Mouse (Mus musculus) heart, postnatal 4 days (tissue): ENCODE data around the gene Tbx20. TPM values are rescaled to one million over a fixed set of nuclear protein-coding genes. Genes with fewer than 3 reads are reported as not detected.

ENCODE experiments used
- DNase-seq: peaks from one replicate; pipeline ENCODE4 v3.0.0; 2021
- total RNA-seq, 2 experiments: library from RNA; stranded (reverse); gene quantifications; 2 replicates each; pipeline ENCODE4 v1.2.3; 2021

Tbx20 gene
- total RNA-seq, 2 experiments from 2014 or later: 341 to 376 TPM

DNA sequence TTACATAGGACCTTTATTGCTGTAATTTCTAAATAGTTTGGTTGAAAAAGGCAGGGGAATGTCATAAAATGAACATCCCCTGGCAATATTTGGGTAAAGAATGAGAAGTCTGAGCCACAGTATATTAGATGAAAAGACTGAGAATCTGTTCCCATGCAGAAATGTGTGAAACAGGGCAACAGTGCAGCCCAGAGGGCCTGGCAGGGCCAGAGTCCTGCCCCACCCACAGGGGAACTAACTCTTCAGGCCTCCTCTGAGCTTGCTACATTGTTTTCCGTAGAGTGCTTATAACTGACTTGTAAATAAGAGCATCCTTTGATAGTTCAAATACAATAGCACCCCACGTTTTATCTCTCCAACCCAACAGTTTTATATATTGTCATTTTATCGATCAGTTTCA lies 7.0 kb downstream of the Tbx20 start:
- no peak for DNase-seq

DNA sequence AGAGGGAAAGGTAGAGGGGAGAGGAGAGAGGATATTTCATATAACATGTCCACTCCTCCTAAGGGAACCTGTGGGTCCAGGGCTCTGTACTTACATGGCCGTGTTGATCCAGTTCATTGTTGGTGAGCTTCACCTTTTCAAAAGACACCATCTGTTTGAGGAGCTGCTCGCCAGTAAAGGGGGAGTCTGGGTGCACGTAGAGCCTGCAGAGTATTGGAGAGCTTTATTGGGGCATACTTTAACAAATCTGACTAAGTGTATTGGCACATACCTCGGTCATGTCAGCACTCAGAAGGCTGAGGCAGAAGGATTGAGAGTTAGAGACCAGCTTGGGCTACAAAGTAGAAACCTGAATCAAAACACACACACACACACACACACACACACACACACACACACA lies 8.5 kb downstream of the Tbx20 start:
- DNase-seq: no peak

DNA sequence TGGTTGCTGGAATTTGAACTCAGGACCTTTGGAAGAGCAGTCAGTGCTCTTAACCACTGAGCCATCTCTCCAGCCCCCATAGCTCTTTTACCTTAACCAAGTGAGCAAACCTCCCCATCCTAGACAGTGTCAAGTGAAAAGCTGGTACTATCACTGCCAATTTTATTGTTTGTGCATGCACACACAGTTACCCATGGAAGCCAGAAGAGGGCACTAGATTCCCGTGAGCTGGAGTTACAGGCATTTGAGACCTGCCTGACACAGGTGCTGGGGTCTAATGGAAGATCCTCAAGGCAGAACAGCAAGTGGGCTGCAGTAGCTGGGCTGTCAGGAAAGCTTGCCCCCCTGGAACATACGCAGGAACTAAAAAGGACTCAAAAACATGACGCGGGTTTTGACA lies 13.6 kb downstream of the Tbx20 start:
- no peak for DNase-seq

DNA sequence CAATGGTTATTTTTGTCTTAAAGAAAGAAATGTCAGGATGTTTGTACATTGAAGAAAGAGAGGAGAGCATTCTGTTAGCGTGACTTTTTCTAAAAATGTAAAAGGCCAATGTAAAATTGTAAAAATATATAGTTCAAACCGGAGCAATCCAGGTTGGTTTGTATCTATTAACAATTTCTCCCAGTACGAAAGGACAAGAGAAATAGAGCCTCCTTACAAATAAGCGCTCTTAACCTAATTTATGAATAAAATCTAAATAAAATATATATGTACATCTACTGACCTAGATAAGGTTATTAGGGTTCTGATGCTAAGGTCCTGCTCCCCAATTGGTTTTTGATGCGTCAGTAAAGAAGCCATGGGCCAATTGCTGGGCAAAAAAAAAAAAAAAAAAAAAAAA lies 29.1 kb downstream of the Tbx20 start:
- no peak for DNase-seq

DNA sequence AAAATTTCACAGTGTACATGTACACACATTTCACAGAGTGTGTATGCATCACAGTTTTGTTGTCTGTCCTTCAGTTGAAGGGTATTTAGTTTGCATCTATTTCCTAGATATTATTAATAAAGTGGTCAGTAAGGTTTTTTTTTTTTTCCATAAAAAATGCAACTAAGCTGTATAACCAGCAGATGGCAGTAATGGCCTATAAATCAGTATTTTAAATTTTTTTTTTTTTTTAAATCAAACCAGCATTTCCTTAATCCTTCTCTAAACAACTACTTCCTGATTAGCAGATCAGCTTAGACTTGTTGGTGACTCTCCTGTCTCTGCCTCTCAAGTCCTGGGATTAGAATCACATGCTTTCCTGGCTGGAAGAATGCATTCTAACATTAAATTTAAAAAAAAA lies 72.9 kb downstream of the Tbx20 start:
- no peak for DNase-seq

DNA sequence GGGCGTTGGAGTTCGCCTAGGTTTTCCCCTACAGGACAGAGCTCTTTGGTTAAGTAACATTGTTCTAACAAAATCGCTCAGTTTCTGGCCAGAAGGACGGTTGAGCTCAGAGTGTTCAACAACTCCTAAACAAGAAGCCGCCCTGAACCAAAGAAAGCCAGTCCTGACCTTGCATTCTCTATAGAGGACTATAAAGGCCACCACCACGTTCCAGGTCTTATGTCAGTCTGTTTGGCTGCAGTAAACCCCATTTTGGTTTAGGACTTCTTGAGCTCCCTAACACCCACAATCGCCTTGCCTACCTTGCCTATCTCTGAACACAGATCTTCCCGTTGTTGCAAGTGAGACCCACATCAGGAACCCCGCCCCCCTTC lies 77.7 kb downstream of the Tbx20 start:
- no peak for DNase-seq

DNA sequence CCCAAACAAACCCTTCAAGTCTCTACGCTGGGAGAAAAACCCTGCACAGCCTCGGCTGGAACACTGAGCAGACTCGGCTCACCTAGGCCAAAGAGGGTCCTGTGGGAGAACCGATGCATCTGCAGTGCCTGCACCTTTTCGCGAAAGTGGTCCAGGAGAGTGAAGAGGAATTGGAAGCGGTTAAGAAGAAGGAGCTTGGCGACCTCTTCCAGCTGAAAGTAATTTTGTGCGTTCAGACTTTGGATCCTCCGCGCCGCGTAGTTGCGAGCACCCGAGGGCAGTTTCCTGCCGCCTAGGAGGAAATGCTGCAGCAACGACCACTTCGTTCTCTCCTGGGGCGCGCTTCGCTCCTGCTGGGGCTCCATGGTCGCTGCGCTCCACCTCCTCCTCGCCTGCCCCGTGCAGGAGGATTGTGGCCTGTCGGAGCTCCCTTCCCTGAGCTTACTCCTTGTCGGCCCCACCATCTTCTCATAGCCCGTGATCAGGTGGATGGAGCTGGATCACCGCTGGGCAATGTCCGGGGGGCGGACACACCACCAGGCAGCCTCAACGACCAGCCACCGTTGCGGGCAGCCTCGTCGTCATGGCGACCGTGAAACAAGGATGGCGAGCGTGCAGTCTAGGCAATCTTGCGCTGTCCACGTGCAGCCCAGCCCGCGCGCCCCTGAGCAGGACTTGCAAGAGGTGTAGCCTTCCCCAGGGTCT lies 78.3 kb downstream of the Tbx20 start, which contains the start of gene Dpy19l2:
Gene Dpy19l2 (minus strand): TSS at position 594 of the 705 bp plus-strand sequence.
- peak; percentile 54 for DNase-seq

Other genes starting within 250 kb of the Tbx20 start
- not detected for gene Cypt4, start 149.1 kb downstream of the Tbx20 start, total RNA-seq
- under 1 TPM; 0.32 to 0.52 TPM for gene Dpy19l2, start 78.0 kb downstream of the Tbx20 start, total RNA-seq